Mouse (Mus musculus) kidney, embryonic 14.5 days (tissue): ENCODE data around the gene Aftph. TPM values are rescaled to one million over a fixed set of nuclear protein-coding genes. Genes with fewer than 3 reads are reported as not detected.

Experiments
- ATAC-seq: fragments of 200-750 bp; cut with Nextera tagmentation; 2 replicates; pipeline ENCODE4 v1.8.0; 2017; ENCODE audit warnings: moderate number of reproducible peaks, mild to moderate bottlenecking, moderate TSS enrichment, moderate library complexity; ENCODE audit not compliant: low FRiP score, low TSS enrichment
- H3K27ac ChIP-seq: fragments of 300-500 bp; sonication (generic); 2 replicates; pipeline ENCODE4 v1.5.1; 2014; ENCODE audit warnings: low read depth, mild to moderate bottlenecking, low read length, moderate library complexity, mixed read lengths
- H3K27me3 ChIP-seq: fragments of 300-500 bp; sonication (generic); 2 replicates; pipeline ENCODE4 v1.6.1; 2014; ENCODE audit warnings: mild to moderate bottlenecking, low read length; ENCODE audit not compliant: control insufficient read depth, insufficient read depth
- H3K36me3 ChIP-seq: fragments of 300-500 bp; sonication (generic); 2 replicates; pipeline ENCODE4 v1.6.1; 2014; ENCODE audit warnings: low read length, mixed read lengths; ENCODE audit not compliant: control insufficient read depth, insufficient read depth
- H3K4me1 ChIP-seq: fragments of 300-500 bp; sonication (generic); 2 replicates; pipeline ENCODE4 v1.6.1; 2014; ENCODE audit warnings: low read length, mixed read lengths; ENCODE audit not compliant: control insufficient read depth, insufficient read depth
- H3K4me2 ChIP-seq: fragments of 300-500 bp; sonication (generic); replicated peaks from 2 replicates; pipeline ENCODE4 v1.6.1; 2014; ENCODE audit warnings: low read depth, mild to moderate bottlenecking, low read length
- H3K4me3 ChIP-seq: fragments of 300-500 bp; sonication (generic); 2 replicates; pipeline ENCODE4 v1.5.1; 2014; ENCODE audit warnings: mild to moderate bottlenecking, low read length
- H3K9ac ChIP-seq: fragments of 300-500 bp; sonication (generic); 2 replicates; pipeline ENCODE4 v1.6.1; 2014; ENCODE audit warnings: low read depth, mild to moderate bottlenecking, low read length, moderate library complexity
- H3K9me3 ChIP-seq: fragments of 300-500 bp; sonication (generic); 2 replicates; pipeline ENCODE4 v1.6.1; 2016; ENCODE audit warnings: low read length; ENCODE audit not compliant: control insufficient read depth
- WGBS: fragments of 180-500 bp; shearing (Covaris S2); extraction: QIAGEN DNeasy Blood & Tissue Kit; methylation state at CpG from one replicate; pipeline ENCODE4 v1.1.7; 2014; 5-methylcytosine and 5-hydroxymethylcytosine counted together
- polyA plus RNA-seq: library from polyadenylated mRNA; unstranded; fragments of >200 nt; fragmentation: Nextera tagmentation; extraction: Ambion mirVana; gene quantifications from 2 replicates; pipeline ENCODE4 v1.2.1, GENCODE M21; 2014

The Aftph gene
- polyA plus RNA-seq: 14.9 and 24.5 TPM in 2 replicates

- Histone ChIP-seq H3K36me3 (no peaks in the 10 kb centered on the region), H3K9ac (peak within 1 kb of the TSS; percentile 88), H3K4me2 (peak within 1 kb of the TSS; percentile 79), H3K4me1 (0 out of 2 replicates have a peak, but pooled peaks cover 5% of the 10 kb centered on the region), H3K27ac (peak within 1 kb of the TSS; percentile 92), H3K27me3 (no peaks in the 10 kb centered on the region), H3K9me3 (no peaks in the 10 kb centered on the region), H3K4me3 (peak within 1 kb of the TSS; percentile 82)
- ATAC-seq: peak; percentile 99
- WGBS: 1% methylated on average over 49 of the region's 81 CpGs
Observed at GRCm38 (mm10) chr11:20741201-20742100, at the start of gene Aftph. Aftph (minus strand) TSS chr11:20741589.

DNA sequence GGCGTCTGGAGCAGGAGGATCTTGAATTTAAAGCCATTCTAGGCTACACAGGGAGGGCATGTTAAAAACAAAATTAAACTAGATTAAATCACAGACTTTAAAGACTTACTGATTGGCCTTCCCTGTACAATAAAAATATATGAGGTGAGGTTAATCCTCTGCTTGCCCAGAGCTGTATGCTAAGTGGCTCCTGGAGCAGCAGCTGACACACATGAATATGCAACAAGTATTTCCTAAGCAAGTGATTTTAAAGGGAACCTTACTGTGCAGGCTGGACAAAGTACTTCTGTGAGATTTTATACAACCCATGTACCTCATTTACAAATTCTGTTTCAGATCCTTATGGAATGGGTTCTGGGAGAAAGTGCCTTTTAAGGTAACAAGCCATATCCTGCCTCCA lies 47.6 kb upstream of the Aftph start:
- Histone ChIP-seq H3K9me3 (peaks cover 4% of the 10 kb centered on the region; the same call in 1 of the 2 replicates), H3K36me3 (no peaks in the 10 kb centered on the region), H3K27me3 (no peaks in the 10 kb centered on the region), H3K4me2 (no peak overlapping the region), H3K27ac (no peak overlapping the region), H3K4me1 (no peaks in the 10 kb centered on the region), H3K9ac (no peak overlapping the region), H3K4me3 (no peak overlapping the region)
- WGBS: 55% methylated on average over 1 of the region's 1 CpGs
- ATAC-seq: no peak

- ATAC-seq: no peak
- H3K4me1 ChIP-seq: no peaks in the 10 kb centered on the region
- peaks cover 4% of the 10 kb centered on the region; the same call in 1 of the 2 replicates for H3K9me3 ChIP-seq
- H3K4me2 ChIP-seq: no peak overlapping the region
- H3K27me3 ChIP-seq: no peaks in the 10 kb centered on the region
- 74% methylated on average over 3 of the region's 3 CpGs for WGBS
- no peak overlapping the region for H3K9ac ChIP-seq
- no peak overlapping the region for H3K27ac ChIP-seq
- H3K4me3 ChIP-seq: no peak overlapping the region
- H3K36me3 ChIP-seq: no peaks in the 10 kb centered on the region
Observed at GRCm38 (mm10) chr11:20788070-20788469, 46.7 kb upstream of the Aftph start.

GRCm38 (mm10) chr11:20786191-20786590 lies 44.8 kb upstream of the Aftph start:
- Histone ChIP-seq H3K27ac (no peak overlapping the region), H3K9ac (no peak overlapping the region), H3K27me3 (no peaks in the 10 kb centered on the region), H3K4me2 (no peak overlapping the region), H3K4me1 (no peaks in the 10 kb centered on the region), H3K36me3 (no peaks in the 10 kb centered on the region), H3K9me3 (peaks cover 4% of the 10 kb centered on the region; the same call in 1 of the 2 replicates), H3K4me3 (no peak overlapping the region)
- no peak for ATAC-seq
- WGBS: 64% methylated on average over 2 of the region's 2 CpGs

DNA sequence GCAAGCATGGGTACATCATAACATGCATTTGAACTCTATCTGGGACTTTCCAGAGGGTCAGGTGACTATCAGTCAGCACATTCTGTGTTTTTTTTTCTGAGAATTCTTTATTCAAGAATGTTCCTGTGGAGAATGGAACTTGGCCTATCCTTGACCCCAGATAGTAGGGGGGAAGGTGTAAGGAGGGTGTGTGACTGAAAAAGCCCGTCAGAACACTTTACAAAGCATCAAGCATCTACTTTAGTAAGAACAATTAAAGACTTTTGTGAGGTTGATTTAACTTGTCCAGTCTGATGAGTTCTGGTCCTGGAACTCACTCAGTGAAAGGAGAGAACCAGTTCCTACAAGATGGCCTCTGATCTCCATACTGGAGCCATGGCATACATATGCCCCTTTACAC lies 43.8 kb upstream of the Aftph start:
- no peak overlapping the region for H3K27ac ChIP-seq
- no peaks in the 10 kb centered on the region for H3K4me1 ChIP-seq
- H3K9me3 ChIP-seq: peaks cover 4% of the 10 kb centered on the region; the same call in 1 of the 2 replicates
- WGBS: 89% methylated on average over 1 of the region's 1 CpGs
- no peaks in the 10 kb centered on the region for H3K36me3 ChIP-seq
- no peaks in the 10 kb centered on the region for H3K27me3 ChIP-seq
- H3K4me3 ChIP-seq: no peak overlapping the region
- H3K4me2 ChIP-seq: no peak overlapping the region
- ATAC-seq: no peak
- H3K9ac ChIP-seq: no peak overlapping the region

DNA sequence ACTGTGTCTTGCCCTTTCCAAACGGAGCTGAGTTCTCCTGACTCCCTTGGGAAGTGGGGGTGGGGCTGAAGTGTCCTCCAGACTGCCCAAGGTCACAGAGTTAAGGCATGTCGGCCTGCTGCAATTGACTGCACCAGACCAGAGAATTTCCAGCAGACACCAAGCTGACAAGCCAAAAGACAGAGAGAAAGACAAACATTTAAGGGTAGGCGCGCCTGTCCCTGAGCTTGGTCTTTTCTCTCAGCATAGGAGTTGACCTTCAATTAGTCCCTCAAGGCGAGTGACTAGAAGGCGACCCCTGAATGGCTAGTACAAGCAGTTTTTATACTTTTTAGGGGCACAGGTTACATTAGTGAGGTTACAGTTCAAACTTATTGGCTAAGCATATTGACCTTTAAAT lies 43.4 kb upstream of the Aftph start:
- Histone ChIP-seq H3K27me3 (no peaks in the 10 kb centered on the region), H3K9me3 (peaks cover 4% of the 10 kb centered on the region; the same call in 1 of the 2 replicates), H3K4me3 (no peak overlapping the region), H3K27ac (no peak overlapping the region), H3K36me3 (no peaks in the 10 kb centered on the region), H3K4me2 (no peak overlapping the region), H3K4me1 (no peaks in the 10 kb centered on the region), H3K9ac (no peak overlapping the region)
- WGBS: 86% methylated on average over 6 of the region's 6 CpGs
- no peak for ATAC-seq

DNA sequence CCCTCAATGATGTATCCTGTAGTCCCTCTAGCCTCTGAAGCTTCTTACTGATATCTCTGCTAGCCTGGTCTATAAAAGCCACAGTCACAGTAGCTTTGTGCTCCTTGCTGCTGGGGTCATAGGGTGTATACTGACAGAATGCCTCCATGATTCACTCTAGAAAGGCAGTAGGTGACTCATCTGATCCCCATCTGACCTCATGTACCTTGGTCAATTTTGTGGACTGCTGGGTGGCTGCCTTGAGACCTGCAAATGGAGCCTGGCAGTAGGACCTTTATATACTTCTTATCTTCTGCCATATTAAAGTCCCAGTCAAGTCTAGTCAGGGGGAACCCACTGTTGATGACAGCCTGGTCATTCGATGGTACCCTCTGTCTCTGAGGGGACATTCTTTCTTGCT lies 42.1 kb upstream of the Aftph start:
- no peaks in the 10 kb centered on the region for H3K27me3 ChIP-seq
- no peaks in the 10 kb centered on the region for H3K4me1 ChIP-seq
- ATAC-seq: no peak
- H3K4me3 ChIP-seq: no peak overlapping the region
- no peak overlapping the region for H3K9ac ChIP-seq
- H3K9me3 ChIP-seq: peaks cover 4% of the 10 kb centered on the region; the same call in 1 of the 2 replicates
- no peaks in the 10 kb centered on the region for H3K36me3 ChIP-seq
- 97% methylated on average over 1 of the region's 1 CpGs for WGBS
- no peak overlapping the region for H3K27ac ChIP-seq
- H3K4me2 ChIP-seq: no peak overlapping the region

DNA sequence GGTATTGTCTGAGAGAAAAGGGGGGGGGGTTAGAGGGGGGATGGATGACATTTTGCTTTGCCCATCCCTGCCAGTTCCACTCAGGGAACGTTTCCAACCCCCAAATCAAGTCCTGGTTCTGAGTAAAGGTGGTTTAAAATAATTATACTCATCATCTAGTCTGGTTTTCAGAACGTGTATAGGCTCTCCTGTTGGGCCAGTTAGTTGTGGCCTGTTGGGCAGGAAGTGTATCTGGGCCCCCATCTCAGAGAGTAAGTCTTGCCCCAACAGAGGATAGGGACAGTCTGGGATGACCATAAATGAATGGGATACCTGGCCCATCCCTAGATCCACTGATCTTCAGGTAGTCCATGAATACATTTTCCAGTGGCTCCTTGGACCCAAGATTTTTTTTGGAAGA lies 41.2 kb upstream of the Aftph start:
- Histone ChIP-seq H3K27ac (no peak overlapping the region), H3K4me2 (no peak overlapping the region), H3K36me3 (no peaks in the 10 kb centered on the region), H3K27me3 (no peaks in the 10 kb centered on the region), H3K4me1 (no peaks in the 10 kb centered on the region), H3K9ac (no peak overlapping the region), H3K4me3 (no peak overlapping the region), H3K9me3 (peaks cover 4% of the 10 kb centered on the region; the same call in 1 of the 2 replicates)
- ATAC-seq: no peak
- 78% methylated on average over 2 of the region's 2 CpGs for WGBS

GRCm38 (mm10) chr11:20780312-20780711 lies 38.9 kb upstream of the Aftph start:
- ATAC-seq: no peak
- Histone ChIP-seq H3K9ac (no peak overlapping the region), H3K27me3 (no peaks in the 10 kb centered on the region), H3K9me3 (peaks cover 4% of the 10 kb centered on the region; the same call in 1 of the 2 replicates), H3K27ac (no peak overlapping the region), H3K4me1 (no peaks in the 10 kb centered on the region), H3K36me3 (no peaks in the 10 kb centered on the region), H3K4me3 (no peak overlapping the region), H3K4me2 (no peak overlapping the region)
- 83% methylated on average over 4 of the region's 4 CpGs for WGBS
